Mouse (Mus musculus) heart, postnatal 36 days (tissue): ENCODE measurements around the gene 1700001L19Rik. TPM values are rescaled to one million over a fixed set of nuclear protein-coding genes. Genes with fewer than 3 reads are reported as not detected.
"Not testable (repeated sequence)": the region's sequence is repeated elsewhere in the genome, so short reads cannot be mapped to it uniquely, and the experiment has no call there.

ENCODE experiments used
- DNase-seq, 2 experiments: peaks; one replicate each; pipeline ENCODE4 v3.0.0; 2021 to 2022
- intact Hi-C: fragments of 180-260 bp; cut with DNase I; formaldehyde crosslinking; loops from one replicate; pipeline ENCODE4 v1.15.1; 2025
- total RNA-seq, 2 experiments: library from RNA; stranded (reverse); gene quantifications; 2 replicates each; pipeline ENCODE4 v1.2.3; 2021

1700001L19Rik gene
- total RNA-seq = not detected

DNA sequence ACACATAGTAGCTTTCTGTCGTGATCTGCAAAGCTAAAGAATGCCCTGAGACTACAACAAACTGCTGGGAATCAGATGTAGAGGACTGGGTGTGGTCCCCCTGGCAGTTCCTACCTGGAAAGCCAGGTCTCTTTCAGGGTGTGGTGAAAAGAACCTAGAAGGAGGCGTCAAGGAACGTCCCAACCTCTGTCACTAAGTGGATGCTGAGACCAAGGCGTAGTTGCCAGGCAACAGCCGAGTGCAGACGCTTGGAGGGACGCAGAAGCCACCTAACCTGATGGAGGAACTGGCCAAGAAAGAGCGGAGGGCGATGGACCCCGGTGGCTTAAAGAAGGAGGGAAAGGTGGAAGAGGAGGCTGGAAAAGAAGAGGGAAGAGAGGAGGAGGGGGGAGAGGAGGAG lies at the start of gene 1700001L19Rik:
Gene 1700001L19Rik (plus strand): TSS at position 223 of the 400 bp plus-strand sequence.
- intact Hi-C loops = loop anchor here (10.0 kb wide), 1 partner anchor 398 kb away; the partner anchor contains the start of gene Adcy2
- DNase-seq = no peak

GRCm38 (mm10) chr13:68553391-68553790 lies 43.8 kb upstream of the 1700001L19Rik start:
- DNase-seq, intact Hi-C loops: not testable (repeated sequence)

DNA sequence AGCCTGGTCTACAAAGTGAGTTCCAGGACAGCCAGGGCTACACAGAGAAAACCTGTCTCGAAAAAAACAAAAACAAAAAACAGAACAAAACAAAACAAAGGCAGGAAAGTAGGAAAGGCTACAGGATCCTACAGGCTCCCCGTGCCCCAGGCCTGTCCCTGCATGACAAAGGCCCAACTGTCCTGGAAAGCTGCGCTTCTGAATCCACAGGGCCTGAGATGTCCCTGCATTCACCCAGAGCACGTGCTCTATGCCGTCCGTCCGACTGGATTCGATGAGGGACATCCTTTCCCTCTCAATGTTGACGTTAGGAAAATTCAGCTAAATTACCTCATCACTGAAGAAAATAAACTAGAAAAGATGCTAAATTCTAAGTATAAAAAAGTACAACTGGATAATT lies 29.1 kb upstream of the 1700001L19Rik start:
- DNase-seq = no peak

DNA sequence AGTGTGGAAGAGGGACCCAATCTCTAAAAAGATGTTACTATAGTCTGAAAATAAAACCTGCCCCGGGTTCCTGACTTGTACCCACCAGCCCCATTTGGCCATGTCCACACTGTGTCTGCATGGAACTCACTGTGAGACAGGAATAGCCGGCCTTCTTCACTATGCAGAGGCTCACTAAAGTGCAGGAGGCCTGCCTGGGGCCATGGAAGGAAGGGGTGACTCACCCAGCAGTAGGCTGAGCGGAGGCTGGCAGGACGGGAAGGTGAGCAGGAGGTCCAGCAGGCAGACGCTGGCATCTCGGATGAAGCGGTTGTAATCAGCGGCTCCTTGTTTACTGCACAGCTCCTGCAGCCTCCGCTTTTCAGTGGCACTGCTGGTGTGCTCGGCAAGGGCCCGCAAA lies 28.7 kb upstream of the 1700001L19Rik start:
- intact Hi-C loops = no loop called here
- DNase-seq = no peak

More for the DNA sequence above, 29.1 kb upstream of the 1700001L19Rik start:
- intact Hi-C loops = no loop called here

GRCm38 (mm10) chr13:68569589-68570336 lies 27.5 kb upstream of the 1700001L19Rik start:
- peak; percentile 38 to 52 for DNase-seq

GRCm38 (mm10) chr13:68572247-68572646 lies 25.0 kb upstream of the 1700001L19Rik start:
- DNase-seq = peak; percentile 25 to 27

More at GRCm38 (mm10) chr13:68569589-68570336, 27.5 kb upstream of the 1700001L19Rik start:
- intact Hi-C loops = no loop called here

GRCm38 (mm10) chr13:68572966-68573913 lies 24.0 kb upstream of the 1700001L19Rik start:
- intact Hi-C loops = no loop called here
- DNase-seq = no peak

More at GRCm38 (mm10) chr13:68572247-68572646, 25.0 kb upstream of the 1700001L19Rik start:
- intact Hi-C loops = no loop called here

DNA sequence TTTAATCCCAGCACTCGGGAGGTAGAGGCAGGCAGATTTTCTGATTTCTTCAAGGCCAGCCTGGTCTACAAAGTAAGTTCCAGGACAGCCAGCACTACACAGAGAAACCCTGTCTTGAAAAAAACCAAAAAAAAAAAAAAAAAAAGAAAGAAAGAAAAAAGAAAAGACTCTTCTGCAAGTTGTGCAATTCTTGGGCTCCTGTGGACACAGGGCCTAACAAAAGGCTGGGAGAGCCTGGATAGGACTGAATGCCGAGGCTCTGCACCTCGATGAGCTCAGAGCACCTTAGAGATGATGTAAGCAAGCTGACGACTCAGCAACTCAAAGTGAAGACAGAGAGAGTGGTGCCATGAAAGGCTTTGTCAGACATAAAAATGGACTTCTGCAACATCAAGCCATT lies 22.8 kb upstream of the 1700001L19Rik start:
- intact Hi-C loops = no loop called here
- no peak for DNase-seq

GRCm38 (mm10) chr13:68577945-68578344 lies 19.3 kb upstream of the 1700001L19Rik start:
- no peak for DNase-seq
- intact Hi-C loops = no loop called here

DNA sequence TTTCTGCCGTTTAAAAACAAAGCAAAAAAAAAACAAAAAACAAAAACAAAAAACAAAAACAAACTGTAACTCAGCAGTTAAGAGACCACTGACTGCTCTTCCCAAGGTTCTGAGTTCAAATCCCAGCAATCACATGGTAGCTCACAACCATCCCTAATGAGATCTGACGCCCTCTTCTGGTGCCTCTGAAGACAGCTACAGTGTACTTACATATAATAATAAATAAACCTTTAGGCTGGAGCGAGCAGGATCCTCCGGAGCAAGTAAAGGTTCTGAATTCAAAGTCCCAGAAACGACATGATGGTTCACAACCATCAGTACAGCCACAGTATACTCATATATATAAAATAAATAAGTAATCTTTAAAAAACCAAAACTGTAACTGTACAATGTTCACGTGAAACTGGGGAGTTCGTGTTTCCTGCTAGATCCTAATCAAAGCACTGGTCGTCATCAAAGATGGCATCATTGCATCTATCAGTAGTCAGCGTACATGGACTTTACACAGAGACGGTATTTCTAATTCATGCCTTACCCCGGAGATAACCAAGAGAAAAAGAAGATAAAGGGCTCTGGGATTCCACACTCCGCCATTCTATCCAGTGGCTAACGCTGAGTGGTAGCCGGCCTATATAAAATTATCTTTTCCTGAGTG lies 16.0 kb upstream of the 1700001L19Rik start:
- intact Hi-C loops = loop anchor here (5.0 kb wide), 2 partner anchors 1031 to 1231 kb away; partner anchors contain the start of gene Srd5a1

DNA sequence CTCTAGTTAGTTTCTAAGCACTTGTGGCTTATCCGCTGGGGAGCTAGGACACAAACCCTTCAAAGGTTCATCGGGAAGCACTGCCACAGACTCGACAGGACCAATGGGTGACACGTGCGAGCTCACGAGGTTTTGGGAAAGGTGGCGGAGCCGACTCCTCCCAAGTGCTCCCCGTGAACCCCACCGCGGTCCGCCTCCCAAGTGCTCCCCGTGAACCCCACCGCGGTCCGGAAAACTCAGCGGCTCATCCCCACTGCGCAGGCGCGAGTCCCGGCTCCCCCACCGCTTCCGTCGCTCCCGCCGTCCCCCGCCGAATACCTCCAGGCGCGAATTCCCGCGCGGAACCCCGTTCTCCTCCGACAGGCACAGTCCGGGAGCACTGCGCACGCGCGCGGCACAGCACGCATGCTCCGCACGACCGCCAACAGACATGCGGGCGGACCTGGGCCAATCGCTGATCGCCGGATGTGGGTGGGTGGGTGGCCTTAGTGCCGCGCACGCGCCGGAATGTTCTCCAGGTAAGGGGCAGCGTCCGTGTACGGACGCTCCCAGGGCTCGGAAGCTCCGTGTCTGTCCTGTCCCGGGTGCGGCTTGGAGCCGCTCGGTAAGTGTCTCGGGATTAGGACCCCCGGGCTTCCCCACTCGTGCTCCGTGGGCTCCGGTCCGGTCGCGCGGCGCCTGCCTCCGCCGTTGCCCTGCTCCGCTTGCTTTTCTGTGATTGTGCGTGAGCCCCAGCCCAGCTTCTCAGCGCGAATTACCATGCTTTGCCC lies 15.3 kb upstream of the 1700001L19Rik start, which contains the start of the genes Mtrr and Fastkd3:
Gene Mtrr (minus strand): TSS at position 403 of the 770 bp plus-strand sequence.
Gene Fastkd3 (plus strand): TSS at position 488 of the 770 bp plus-strand sequence.
- peak; percentile 98 for DNase-seq
- intact Hi-C loops = loop anchor here (5.0 kb wide), 2 partner anchors 1030 to 1230 kb away; partner anchors contain the start of gene Srd5a1

More for the DNA sequence above, 16.0 kb upstream of the 1700001L19Rik start:
- DNase-seq = no peak

GRCm38 (mm10) chr13:68582517-68582780 lies 14.8 kb upstream of the 1700001L19Rik start:
- DNase-seq = no peak
- intact Hi-C loops = loop anchor here (5.0 kb wide), 2 partner anchors 1030 to 1230 kb away; partner anchors contain the start of gene Srd5a1

- no peak for DNase-seq
- intact Hi-C loops = loop anchor here (5.0 kb wide), 2 partner anchors 1028 to 1228 kb away; partner anchors contain the start of gene Srd5a1
These were observed 13.3 kb upstream of the 1700001L19Rik start for GRCm38 (mm10) chr13:68583961-68584360.

DNA sequence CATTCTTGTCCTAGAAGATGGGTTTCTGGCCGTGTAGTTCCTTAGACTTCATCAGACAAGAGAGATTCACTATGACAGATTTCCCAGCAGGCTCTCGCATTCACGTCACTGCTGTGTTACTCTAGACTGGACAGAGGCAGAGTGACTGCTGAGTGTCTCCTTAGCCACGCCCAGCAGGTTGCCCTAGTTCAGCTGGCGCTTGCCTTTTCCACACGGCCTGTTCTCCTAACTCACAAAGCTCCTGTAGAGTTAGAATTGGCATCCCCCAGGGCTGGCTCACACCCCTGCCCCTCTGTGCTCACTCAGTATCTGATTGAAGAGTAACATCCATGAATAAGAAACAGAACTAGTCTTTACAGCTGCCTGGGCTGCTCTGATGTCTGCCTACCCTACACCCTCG lies 11.8 kb upstream of the 1700001L19Rik start:
- intact Hi-C loops = no loop called here
- DNase-seq = no peak

DNA sequence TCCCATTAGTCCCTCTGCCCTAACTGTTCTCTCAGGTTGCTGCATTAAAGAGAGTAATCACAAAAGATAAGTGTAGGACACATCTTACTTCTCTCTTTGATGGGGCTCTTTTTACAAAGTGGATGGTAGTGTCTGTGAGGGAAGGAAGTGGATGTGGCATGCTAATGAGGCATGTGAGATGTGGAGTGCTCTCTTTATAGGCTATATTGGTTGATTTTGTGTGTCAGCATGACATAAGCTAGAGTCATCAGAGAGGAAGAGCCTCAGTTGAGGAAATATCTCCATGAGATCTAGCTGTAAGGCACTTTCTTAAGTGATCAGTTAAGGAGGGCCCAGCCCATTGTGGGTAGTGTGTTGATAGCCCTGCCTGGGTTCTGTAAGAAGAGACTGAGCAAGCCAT lies 8.9 kb upstream of the 1700001L19Rik start:
- intact Hi-C loops = no loop called here
- DNase-seq = no peak

DNA sequence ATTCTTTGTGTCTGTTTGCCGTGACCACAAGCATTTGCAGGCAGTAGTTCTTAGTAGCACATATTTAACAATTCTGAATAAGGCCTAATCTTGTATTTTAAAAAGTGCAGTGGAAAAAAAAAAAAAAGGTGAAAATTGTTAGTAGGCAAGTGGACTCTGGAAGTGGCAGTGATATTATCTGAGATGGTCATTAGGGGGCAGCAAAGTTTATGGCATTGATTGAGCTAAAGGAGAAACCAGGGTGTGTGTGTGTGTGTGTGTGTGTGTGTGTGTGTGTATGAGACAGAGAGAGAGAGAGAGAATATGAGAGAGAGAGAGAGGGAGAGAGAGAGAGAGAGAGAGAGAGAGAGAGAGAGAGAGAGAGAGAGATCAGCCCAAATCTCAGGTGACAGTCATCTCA lies 3.4 kb upstream of the 1700001L19Rik start:
- DNase-seq = no peak

DNA sequence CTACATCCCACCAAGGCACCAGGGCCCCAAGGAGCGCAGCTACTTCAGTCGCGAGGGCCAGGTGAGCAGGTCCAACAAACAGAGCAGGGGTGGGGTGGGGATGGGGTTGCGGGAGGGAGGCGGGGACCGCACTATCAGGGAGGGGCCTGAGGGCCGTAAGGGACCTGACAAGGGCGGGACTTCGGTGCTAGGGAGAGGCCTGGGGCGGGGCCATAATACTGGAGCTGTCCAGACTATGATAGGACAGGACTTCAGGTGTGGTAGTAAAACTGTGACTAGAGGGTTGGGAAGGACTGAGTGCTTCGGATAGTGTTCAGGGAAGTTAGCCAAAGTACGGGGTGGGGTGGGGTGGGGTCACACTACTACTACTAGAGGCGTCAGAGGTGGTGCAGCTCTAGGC lies 446 bp downstream of the 1700001L19Rik start:
- intact Hi-C loops = loop anchor here (10.0 kb wide), 1 partner anchor 397 kb away; the partner anchor contains the start of gene Adcy2
- DNase-seq = no peak

More for the DNA sequence above, 3.4 kb upstream of the 1700001L19Rik start:
- intact Hi-C loops = loop anchor here (10.0 kb wide), 1 partner anchor 401 kb away; the partner anchor contains the start of gene Adcy2

DNA sequence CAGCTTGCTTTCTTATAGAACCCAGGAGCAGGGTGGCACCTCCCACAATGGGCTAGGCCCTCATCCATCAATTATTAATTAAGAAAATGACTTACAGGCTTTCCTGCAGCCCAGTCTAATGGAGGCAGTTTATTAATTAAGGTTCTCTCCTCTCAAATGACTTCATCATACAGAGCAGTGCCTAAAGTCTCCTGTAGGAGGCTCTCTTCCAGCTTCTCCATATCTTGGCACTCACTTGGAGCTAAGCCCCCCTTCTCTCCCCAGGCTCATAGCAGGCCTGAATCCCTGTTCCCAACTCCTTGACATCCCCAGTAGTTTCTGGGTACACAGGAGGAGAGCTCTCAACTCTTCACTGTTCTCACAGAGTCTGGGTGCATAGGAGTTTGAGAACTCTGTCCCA lies 1.7 kb downstream of the 1700001L19Rik start:
- intact Hi-C loops = loop anchor here (10.0 kb wide), 1 partner anchor 396 kb away; the partner anchor contains the start of gene Adcy2
- no peak for DNase-seq

DNA sequence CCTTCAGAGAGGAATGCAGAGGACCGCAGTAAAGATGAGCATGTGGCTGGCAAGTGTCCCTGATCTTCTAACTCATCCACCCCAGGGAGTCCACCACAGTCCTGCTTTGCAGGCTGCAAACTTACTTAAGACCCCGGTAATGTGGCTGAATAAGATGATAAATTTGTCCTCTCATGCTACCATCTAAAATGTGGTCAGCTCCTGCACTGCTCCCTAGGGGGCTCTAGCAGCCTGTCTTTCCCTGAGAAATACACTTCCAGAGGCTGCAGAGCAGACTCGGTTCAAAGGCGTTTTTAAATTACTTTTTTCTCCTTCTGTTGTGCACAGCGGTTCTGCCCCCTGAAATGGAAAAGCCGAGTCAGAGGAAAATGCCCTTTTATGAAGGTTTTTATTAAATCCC lies 4.0 kb downstream of the 1700001L19Rik start:
- no peak for DNase-seq
- intact Hi-C loops = loop anchor here (5.0 to 10.0 kb wide), 2 partner anchors 484 to 861 kb away; no protein-coding TSS in a partner anchor
